Mouse (Mus musculus) kidney, embryonic 15.5 days (tissue): Measurements from ENCODE around the gene Dnajc28. TPM values are rescaled to one million over a fixed set of nuclear protein-coding genes. Genes with fewer than 3 reads are reported as not detected.

ENCODE experiments used
- ATAC-seq: fragments of 200-750 bp; cut with Nextera tagmentation; replicated peaks from 2 replicates; pipeline ENCODE4 v1.8.0; 2017; ENCODE audit warnings: moderate TSS enrichment; ENCODE audit not compliant: low FRiP score
- H3K27ac ChIP-seq: fragments of 300-500 bp; sonication (generic); 2 replicates; pipeline ENCODE4 v1.5.1; 2015; ENCODE audit warnings: mild to moderate bottlenecking, inconsistent platforms
- H3K27me3 ChIP-seq: fragments of 300-500 bp; sonication (generic); 2 replicates; pipeline ENCODE4 v1.6.1; 2015; ENCODE audit warnings: inconsistent platforms
- H3K36me3 ChIP-seq: fragments of 300-500 bp; sonication (generic); 2 replicates; pipeline ENCODE4 v1.6.1; 2015; ENCODE audit warnings: inconsistent platforms
- H3K4me1 ChIP-seq: fragments of 300-500 bp; sonication (generic); 2 replicates; pipeline ENCODE4 v1.6.1; 2015; ENCODE audit warnings: inconsistent platforms
- H3K4me2 ChIP-seq: fragments of 300-500 bp; sonication (generic); 2 replicates; pipeline ENCODE4 v1.6.1; 2015; ENCODE audit warnings: moderate library complexity, mild to moderate bottlenecking, inconsistent platforms
- H3K4me3 ChIP-seq: fragments of 300-500 bp; sonication (generic); replicated peaks from 2 replicates; pipeline ENCODE4 v1.5.1; 2015; ENCODE audit warnings: mild to moderate bottlenecking, inconsistent platforms
- H3K9ac ChIP-seq: fragments of 300-500 bp; sonication (generic); 2 replicates; pipeline ENCODE4 v1.6.1; 2015; ENCODE audit warnings: mild to moderate bottlenecking, inconsistent platforms
- H3K9me3 ChIP-seq: fragments of 300-500 bp; sonication (generic); replicated peaks from 2 replicates; pipeline ENCODE4 v1.6.1; 2016; ENCODE audit warnings: inconsistent platforms
- WGBS: fragments of 180-500 bp; shearing (Covaris S2); methylation state at CpG from one replicate; pipeline ENCODE4 v1.1.7; 2015; ENCODE audit warnings: mixed read lengths; 5-methylcytosine and 5-hydroxymethylcytosine counted together
- polyA plus RNA-seq: library from polyadenylated mRNA; unstranded; fragments of >200 nt; fragmentation: Nextera tagmentation; extraction: Ambion mirVana; gene quantifications from 2 replicates; pipeline ENCODE4 v1.2.1, GENCODE M21; 2015

Dnajc28 gene
- polyA plus RNA-seq = 3.0 and 3.8 TPM in 2 replicates

GRCm38 (mm10) chr16:91618511-91619501, at the start of gene Dnajc28:
Gene Dnajc28 (minus strand): TSS chr16:91619026.
- Histone ChIP-seq H3K27me3 (no peaks in the 10 kb centered on the region), H3K4me3 (peak within 1 kb of the TSS; percentile 67), H3K9me3 (no peaks in the 10 kb centered on the region), H3K4me2 (peak within 1 kb of the TSS; percentile 78), H3K9ac (peak within 1 kb of the TSS; percentile 61), H3K36me3 (peaks cover 40% of the 10 kb centered on the region), H3K27ac (no peak within 1 kb of the TSS), H3K4me1 (no peaks in the 10 kb centered on the region)
- peak; percentile 92 for ATAC-seq
- 10% methylated on average over 39 of the region's 39 CpGs for WGBS

- ATAC-seq = no peak
- Histone ChIP-seq H3K36me3 (peaks cover 93% of the 10 kb centered on the region), H3K4me1 (no peaks in the 10 kb centered on the region)
Observed at GRCm38 (mm10) chr16:91663795-91664194, 45.0 kb upstream of the Dnajc28 start.

GRCm38 (mm10) chr16:91662336-91662735, 43.5 kb upstream of the Dnajc28 start:
- WGBS = 95% methylated on average over 16 of the region's 16 CpGs
- H3K4me3 ChIP-seq = no peak overlapping the region

More at GRCm38 (mm10) chr16:91663795-91664194, 45.0 kb upstream of the Dnajc28 start:
- WGBS = 96% methylated on average over 3 of the region's 3 CpGs
- no peak overlapping the region for H3K27ac ChIP-seq
- no peak overlapping the region for H3K4me3 ChIP-seq
- H3K4me2 ChIP-seq = no peak overlapping the region
- H3K9me3 ChIP-seq = peaks cover 9% of the 10 kb centered on the region; the same call in 1 of the 2 replicates
- no peak overlapping the region for H3K9ac ChIP-seq
- no peaks in the 10 kb centered on the region for H3K27me3 ChIP-seq

GRCm38 (mm10) chr16:91661397-91661796, 42.6 kb upstream of the Dnajc28 start:
- peaks cover 9% of the 10 kb centered on the region; the same call in 1 of the 2 replicates for H3K9me3 ChIP-seq
- H3K4me3 ChIP-seq = no peak overlapping the region
- no peak overlapping the region for H3K9ac ChIP-seq
- H3K27me3 ChIP-seq = no peaks in the 10 kb centered on the region
- H3K27ac ChIP-seq = no peak overlapping the region
- WGBS = 75% methylated on average over 1 of the region's 1 CpGs
- no peak overlapping the region for H3K4me2 ChIP-seq
- H3K36me3 ChIP-seq = peaks cover 97% of the 10 kb centered on the region
- ATAC-seq = no peak
- no peaks in the 10 kb centered on the region for H3K4me1 ChIP-seq

More at GRCm38 (mm10) chr16:91662336-91662735, 43.5 kb upstream of the Dnajc28 start:
- no peaks in the 10 kb centered on the region for H3K4me1 ChIP-seq
- no peak for ATAC-seq
- peaks cover 9% of the 10 kb centered on the region; the same call in 1 of the 2 replicates for H3K9me3 ChIP-seq
- no peak overlapping the region for H3K4me2 ChIP-seq
- peaks cover 97% of the 10 kb centered on the region for H3K36me3 ChIP-seq
- no peak overlapping the region for H3K27ac ChIP-seq
- H3K9ac ChIP-seq = no peak overlapping the region
- no peaks in the 10 kb centered on the region for H3K27me3 ChIP-seq

GRCm38 (mm10) chr16:91659798-91660197, 41.0 kb upstream of the Dnajc28 start:
- no peaks in the 10 kb centered on the region for H3K4me1 ChIP-seq
- peaks cover 9% of the 10 kb centered on the region; the same call in 1 of the 2 replicates for H3K9me3 ChIP-seq
- H3K4me2 ChIP-seq = no peak overlapping the region
- H3K9ac ChIP-seq = no peak overlapping the region
- H3K36me3 ChIP-seq = peaks cover 97% of the 10 kb centered on the region
- no peak overlapping the region for H3K4me3 ChIP-seq
- 96% methylated on average over 20 of the region's 20 CpGs for WGBS
- no peak for ATAC-seq
- H3K27me3 ChIP-seq = no peaks in the 10 kb centered on the region
- no peak overlapping the region for H3K27ac ChIP-seq

- no peaks in the 10 kb centered on the region for H3K4me1 ChIP-seq
Observed at GRCm38 (mm10) chr16:91658471-91658870, 39.6 kb upstream of the Dnajc28 start.

GRCm38 (mm10) chr16:91657285-91657684, 38.5 kb upstream of the Dnajc28 start:
- 0 out of 2 replicates have a peak, but pooled peaks have one; percentile 52 for ATAC-seq

More at GRCm38 (mm10) chr16:91658471-91658870, 39.6 kb upstream of the Dnajc28 start:
- H3K36me3 ChIP-seq = peaks cover 96% of the 10 kb centered on the region
- no peak overlapping the region for H3K4me2 ChIP-seq
- ATAC-seq = no peak
- H3K27ac ChIP-seq = no peak overlapping the region
- no peak overlapping the region for H3K4me3 ChIP-seq
- 96% methylated on average over 5 of the region's 5 CpGs for WGBS
- no peaks in the 10 kb centered on the region for H3K27me3 ChIP-seq
- peaks cover 9% of the 10 kb centered on the region; the same call in 1 of the 2 replicates for H3K9me3 ChIP-seq
- no peak overlapping the region for H3K9ac ChIP-seq

GRCm38 (mm10) chr16:91655285-91655684, 36.5 kb upstream of the Dnajc28 start:
- 92% methylated on average over 9 of the region's 9 CpGs for WGBS
- Histone ChIP-seq H3K4me2 (no peak overlapping the region), H3K9me3 (peaks cover 9% of the 10 kb centered on the region; the same call in 1 of the 2 replicates), H3K27ac (no peak overlapping the region), H3K4me3 (no peak overlapping the region), H3K9ac (no peak overlapping the region), H3K36me3 (peaks cover 88% of the 10 kb centered on the region), H3K4me1 (0 out of 2 replicates have a peak, but pooled peaks cover 2% of the 10 kb centered on the region), H3K27me3 (no peaks in the 10 kb centered on the region)
- no peak for ATAC-seq

More at GRCm38 (mm10) chr16:91657285-91657684, 38.5 kb upstream of the Dnajc28 start:
- no peak overlapping the region for H3K4me3 ChIP-seq
- no peak overlapping the region for H3K4me2 ChIP-seq
- peaks cover 92% of the 10 kb centered on the region for H3K36me3 ChIP-seq
- 96% methylated on average over 17 of the region's 17 CpGs for WGBS
- no peak overlapping the region for H3K9ac ChIP-seq
- no peak overlapping the region for H3K27ac ChIP-seq
- peaks cover 9% of the 10 kb centered on the region; the same call in 1 of the 2 replicates for H3K9me3 ChIP-seq
- H3K4me1 ChIP-seq = no peaks in the 10 kb centered on the region
- no peaks in the 10 kb centered on the region for H3K27me3 ChIP-seq

- Histone ChIP-seq H3K9me3 (no peaks in the 10 kb centered on the region), H3K4me1 (peaks cover 9% of the 10 kb centered on the region), H3K4me3 (no peak overlapping the region), H3K27me3 (no peaks in the 10 kb centered on the region), H3K4me2 (no peak overlapping the region), H3K9ac (no peak overlapping the region), H3K36me3 (peaks cover 57% of the 10 kb centered on the region), H3K27ac (no peak overlapping the region)
- no peak for ATAC-seq
- WGBS = 91% methylated on average over 3 of the region's 3 CpGs
Observed at GRCm38 (mm10) chr16:91652191-91652590, 33.4 kb upstream of the Dnajc28 start.

- Histone ChIP-seq H3K4me1 (peaks cover 12% of the 10 kb centered on the region), H3K27ac (no peak overlapping the region), H3K4me2 (peak overlapping the region; percentile 33; the same call in 1 of the 2 replicates), H3K9ac (no peak overlapping the region), H3K36me3 (peaks cover 33% of the 10 kb centered on the region), H3K9me3 (no peaks in the 10 kb centered on the region), H3K4me3 (no peak overlapping the region; the same call in 1 of the 2 replicates), H3K27me3 (no peaks in the 10 kb centered on the region)
- no peak for ATAC-seq
Observed at GRCm38 (mm10) chr16:91649781-91650180, 31.0 kb upstream of the Dnajc28 start.

GRCm38 (mm10) chr16:91649246-91649645, 30.4 kb upstream of the Dnajc28 start:
- ATAC-seq = no peak
- 61% methylated on average over 3 of the region's 3 CpGs for WGBS
- Histone ChIP-seq H3K4me2 (peak overlapping the region; percentile 97), H3K27me3 (no peaks in the 10 kb centered on the region), H3K36me3 (peaks cover 28% of the 10 kb centered on the region), H3K4me1 (peaks cover 15% of the 10 kb centered on the region), H3K9ac (peak overlapping the region; percentile 15; the same call in 1 of the 2 replicates), H3K9me3 (no peaks in the 10 kb centered on the region), H3K27ac (no peak overlapping the region), H3K4me3 (peak overlapping the region; percentile 87)

GRCm38 (mm10) chr16:91648220-91648550, 29.4 kb upstream of the Dnajc28 start:
- Histone ChIP-seq H3K36me3 (peaks cover 21% of the 10 kb centered on the region), H3K27me3 (no peaks in the 10 kb centered on the region), H3K27ac (peak overlapping the region; percentile 99), H3K9ac (peak overlapping the region; percentile 81), H3K4me1 (peaks cover 15% of the 10 kb centered on the region), H3K4me3 (peak overlapping the region; percentile 87), H3K9me3 (no peaks in the 10 kb centered on the region), H3K4me2 (peak overlapping the region; percentile 97)
- peak; percentile 72 for ATAC-seq
- under 1% methylated on average over 25 of the region's 25 CpGs for WGBS
